Mouse (Mus musculus) G1E (cell line): ENCODE results near the gene Rap1gds1. TPM values are rescaled to one million over a fixed set of nuclear protein-coding genes. Genes with fewer than 3 reads are reported as not detected.

ENCODE experiments used
- ATAC-seq: 2 replicates; pipeline ENCODE4 v1.8.0; 2016; ENCODE audit warnings: mild to moderate bottlenecking; ENCODE audit not compliant: insufficient number of reproducible peaks, poor library complexity, low FRiP score, severe bottlenecking; ENCODE audit errors: extremely low read depth
- DNase-seq: peaks from one replicate; pipeline ENCODE4 v3.0.0; 2012; ENCODE audit warnings: low spot score
- H3K27me3 ChIP-seq: 2 replicates; pipeline ENCODE4 v1.6.1; 2012; ENCODE audit warnings: mild to moderate bottlenecking, low read length, inconsistent platforms; ENCODE audit not compliant: insufficient read depth
- H3K36me3 ChIP-seq: replicated peaks from 2 replicates; pipeline ENCODE3; 2012; ENCODE audit warnings: mild to moderate bottlenecking, inconsistent platforms
- H3K4me1 ChIP-seq: 2 replicates; pipeline ENCODE4 v1.6.1; 2012; ENCODE audit warnings: low read depth, low read length, inconsistent platforms, mixed read lengths; ENCODE audit not compliant: insufficient read depth
- H3K4me3 ChIP-seq: 2 replicates; pipeline ENCODE4 v1.5.1; 2012; ENCODE audit warnings: low read depth, mild to moderate bottlenecking, inconsistent platforms, low read length, moderate library complexity, mixed read lengths
- H3K9me3 ChIP-seq: replicated peaks from 2 replicates; pipeline ENCODE4 v1.6.1; 2012; ENCODE audit warnings: inconsistent platforms
- CTCF ChIP-seq: IDR thresholded peaks from 2 replicates; pipeline ENCODE4 v1.5.1; 2012; ENCODE audit warnings: low read depth, low read length, inconsistent platforms, mixed read lengths
- GATA1 ChIP-seq: IDR thresholded peaks from 2 replicates; pipeline ENCODE4 v1.6.1; 2012; ENCODE audit warnings: borderline replicate concordance, low read length, inconsistent platforms, mixed read lengths
- GATA2 ChIP-seq: IDR thresholded peaks from 2 replicates; pipeline ENCODE4 v1.6.1; 2012; ENCODE audit warnings: low read depth, low read length, inconsistent platforms, borderline replicate concordance
- POLR2AphosphoS5 ChIP-seq: IDR thresholded peaks from 2 replicates; pipeline ENCODE4 v1.6.1; 2012; ENCODE audit warnings: low read depth, low read length, inconsistent platforms; ENCODE audit not compliant: insufficient replicate concordance
- TAL1 ChIP-seq: conservative IDR thresholded peaks from 2 replicates; pipeline ENCODE4 v1.6.1; 2012; ENCODE audit warnings: low read depth, low read length, inconsistent platforms, mixed read lengths
- polyA plus RNA-seq: library from polyadenylated mRNA; stranded (reverse); fragments of >175 nt; gene quantifications from 2 replicates; pipeline ENCODE4 v1.2.3, GENCODE M21; 2012
- total RNA-seq, 2 experiments: library from RNA; stranded (forward) in 1 of 2; stranded (reverse) in 1 of 2; fragments of 200-1000 nt in 1 of 2; fragments of >200 nt in 1 of 2; fragmentation: Nextera tagmentation in 1 of 2; gene quantifications; 2 replicates each; pipeline ENCODE4 v1.2.3; 2014 to 2017

Gene Rap1gds1
- total and polyA plus RNA-seq, 3 experiments: 8.5 to 74.9 (median 35.4) TPM

DNA sequence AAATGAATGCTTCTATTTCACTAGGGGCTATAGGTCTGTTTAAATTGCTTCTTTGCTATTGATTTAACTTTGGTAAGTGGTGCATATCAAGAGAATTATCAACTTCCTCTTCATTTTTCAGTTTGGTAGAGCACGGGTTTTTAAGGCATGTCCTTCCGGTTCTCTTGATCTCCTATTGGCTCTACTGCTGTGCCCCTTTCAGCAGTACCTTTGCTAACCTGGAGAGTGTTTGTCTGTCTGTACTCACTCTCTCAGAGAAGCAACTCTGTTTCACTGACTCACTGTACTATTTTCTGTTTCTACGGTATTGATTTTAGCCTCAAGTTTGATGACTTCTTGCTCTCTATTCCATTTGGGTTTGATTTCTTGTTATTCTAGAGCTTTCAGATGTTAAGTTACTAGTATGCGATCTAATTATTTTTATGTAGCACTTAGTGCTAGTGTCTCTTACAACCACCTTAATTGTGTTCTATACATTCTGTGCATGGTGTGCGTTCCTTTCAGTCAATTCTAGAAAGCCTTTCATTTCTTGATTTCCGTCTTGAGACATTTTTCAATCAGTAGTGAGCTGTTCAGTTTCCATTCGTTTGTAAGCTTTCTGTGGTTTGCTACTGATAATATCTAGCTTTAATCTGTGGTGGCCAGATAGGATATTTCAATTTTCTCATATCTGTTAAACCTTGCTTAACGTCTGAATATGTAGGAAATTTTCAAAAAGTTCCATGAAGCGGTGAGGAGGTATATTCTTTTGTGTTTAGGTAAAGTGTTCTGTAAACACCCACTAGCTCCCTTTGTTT is 74.7 kb downstream of the Rap1gds1 start:
- H3K36me3 ChIP-seq: peaks cover 36% of the 10 kb centered on the region
- TF ChIP-seq GATA2 (no peak), POLR2AphosphoS5 (no peak), CTCF (no peak), TAL1 (no peak), GATA1 (no peak)

GRCm38 (mm10) chr3:138993473-138993872 is 81.5 kb downstream of the Rap1gds1 start:
- Histone ChIP-seq H3K36me3 (peaks cover 32% of the 10 kb centered on the region), H3K27me3 (no peaks in the 10 kb centered on the region), H3K4me1 (peaks cover 11% of the 10 kb centered on the region), H3K4me3 (no peak overlapping the region), H3K9me3 (no peaks in the 10 kb centered on the region)
- TF ChIP-seq GATA1: no peak
- TF ChIP-seq CTCF: no peak
- TF ChIP-seq GATA2: no peak
- no peak for TF ChIP-seq TAL1
- ATAC-seq (no peak), DNase-seq (no peak)

More for the DNA sequence above, 74.7 kb downstream of the Rap1gds1 start:
- H3K4me3 ChIP-seq: no peak overlapping the region
- DNase-seq (no peak), ATAC-seq (0 out of 2 replicates have a peak, but pooled peaks have one; percentile 38)
- peaks cover 38% of the 10 kb centered on the region for H3K4me1 ChIP-seq
- H3K9me3 ChIP-seq: no peaks in the 10 kb centered on the region
- H3K27me3 ChIP-seq: no peaks in the 10 kb centered on the region

GRCm38 (mm10) chr3:138991367-138991766 is 83.6 kb downstream of the Rap1gds1 start:
- TF ChIP-seq POLR2AphosphoS5 (no peak), GATA2 (no peak), CTCF (no peak), GATA1 (no peak), TAL1 (no peak)
- no peak overlapping the region for H3K4me3 ChIP-seq
- peaks cover 13% of the 10 kb centered on the region for H3K4me1 ChIP-seq
- ATAC-seq (peak; percentile 54; the same call in 1 of the 2 replicates), DNase-seq (no peak)
- no peaks in the 10 kb centered on the region for H3K9me3 ChIP-seq
- no peaks in the 10 kb centered on the region for H3K27me3 ChIP-seq
- peaks cover 26% of the 10 kb centered on the region for H3K36me3 ChIP-seq

GRCm38 (mm10) chr3:138989141-138989540 is 85.9 kb downstream of the Rap1gds1 start:
- no peak overlapping the region for H3K4me3 ChIP-seq
- H3K27me3 ChIP-seq: no peaks in the 10 kb centered on the region
- no peak for TF ChIP-seq TAL1
- no peak for TF ChIP-seq GATA2
- no peak for TF ChIP-seq GATA1
- no peak for TF ChIP-seq POLR2AphosphoS5
- no peak for TF ChIP-seq CTCF
- no peaks in the 10 kb centered on the region for H3K9me3 ChIP-seq
- H3K36me3 ChIP-seq: peaks cover 25% of the 10 kb centered on the region
- ATAC-seq (no peak), DNase-seq (no peak)
- H3K4me1 ChIP-seq: peaks cover 13% of the 10 kb centered on the region

DNA sequence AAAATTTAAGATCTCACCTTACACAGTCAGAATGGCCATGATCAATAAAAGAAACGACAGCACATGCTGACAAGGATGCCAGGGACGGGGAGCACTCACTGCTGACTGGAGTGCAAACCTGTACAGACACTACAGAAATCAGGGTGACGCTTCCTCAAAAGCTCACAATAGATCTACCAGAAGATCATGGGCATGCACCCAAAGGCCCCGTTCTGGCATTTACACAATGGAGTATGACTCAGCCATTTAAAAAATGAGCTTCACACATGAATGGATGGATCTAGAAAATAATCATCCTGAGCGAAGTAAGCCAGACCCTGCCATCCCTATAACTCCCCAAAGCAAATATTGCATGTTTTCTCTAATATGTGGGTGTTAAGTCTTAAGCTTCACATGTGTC is 87.0 kb downstream of the Rap1gds1 start:
- DNase-seq (no peak), ATAC-seq (no peak)
- H3K4me3 ChIP-seq: no peak overlapping the region
- H3K4me1 ChIP-seq: peaks cover 13% of the 10 kb centered on the region
- no peaks in the 10 kb centered on the region for H3K27me3 ChIP-seq
- TF ChIP-seq GATA1 (no peak), POLR2AphosphoS5 (no peak), GATA2 (no peak), CTCF (no peak), TAL1 (no peak)
- H3K36me3 ChIP-seq: peaks cover 25% of the 10 kb centered on the region
- no peaks in the 10 kb centered on the region for H3K9me3 ChIP-seq

GRCm38 (mm10) chr3:138982249-138982648 is 92.8 kb downstream of the Rap1gds1 start:
- TF ChIP-seq POLR2AphosphoS5 (no peak), TAL1 (no peak), GATA2 (no peak), GATA1 (no peak), CTCF (no peak)
- Histone ChIP-seq H3K36me3 (peaks cover 24% of the 10 kb centered on the region), H3K4me1 (0 out of 2 replicates have a peak, but pooled peaks cover 4% of the 10 kb centered on the region), H3K4me3 (no peak overlapping the region), H3K27me3 (no peaks in the 10 kb centered on the region), H3K9me3 (no peaks in the 10 kb centered on the region)
- DNase-seq (no peak), ATAC-seq (no peak)
